Mouse (Mus musculus): ENCODE results near the gene Fam163a. TPM values are rescaled to one million over a fixed set of nuclear protein-coding genes. Genes with fewer than 3 reads are reported as not detected.
"Not testable (repeated sequence)": the region's sequence is repeated elsewhere in the genome, so short reads cannot be mapped to it uniquely, and the experiment has no call there.

Gene Fam163a
- total RNA-seq, 2 experiments from 2014 or later, result not detected

DNA sequence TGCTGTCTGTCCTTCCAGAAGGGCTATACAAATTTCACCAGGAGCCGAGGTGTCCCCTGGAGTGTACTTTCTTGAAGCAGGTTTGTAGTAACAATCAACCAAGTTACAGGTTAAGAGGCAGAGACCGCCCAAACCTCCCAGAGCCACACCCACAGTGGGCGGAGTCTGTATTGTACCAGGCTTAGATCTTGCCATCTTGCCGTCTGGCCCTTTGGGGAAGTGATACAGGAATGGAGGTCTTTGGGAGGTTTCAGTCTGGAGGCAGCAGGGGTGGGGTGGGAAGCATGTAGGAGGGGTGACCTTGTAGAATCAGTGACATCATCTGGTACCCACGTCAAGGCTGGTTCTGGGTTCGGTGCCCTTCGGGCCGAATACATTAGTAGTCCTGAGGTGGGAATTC is 115.3 kb downstream of the Fam163a start:
- ATAC-seq (replicated peaks; ENCODE audit: poor library complexity, severe bottlenecking), result peak; percentile 89

DNA sequence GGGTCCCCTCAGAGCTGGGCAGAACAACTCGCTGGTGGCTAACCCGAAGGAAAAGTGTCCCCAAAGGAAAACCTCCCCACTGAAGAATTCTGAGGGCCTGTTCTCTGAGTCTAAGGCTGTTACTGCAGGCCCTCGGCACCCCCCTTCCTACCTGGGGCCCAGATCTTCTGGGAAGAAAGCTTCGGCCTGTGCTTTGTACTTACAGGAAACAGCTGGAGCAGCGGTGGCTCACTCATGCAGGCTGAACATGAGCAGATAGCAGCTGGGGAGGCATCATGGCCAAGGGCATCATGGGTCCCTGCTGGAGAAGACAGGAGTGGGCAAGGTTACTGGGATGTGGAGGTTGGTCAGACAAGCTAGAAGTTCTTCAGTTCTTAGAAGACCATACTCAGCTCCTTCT is 117.2 kb downstream of the Fam163a start:
- no peak for ATAC-seq (replicated peaks; ENCODE audit: poor library complexity, severe bottlenecking)

DNA sequence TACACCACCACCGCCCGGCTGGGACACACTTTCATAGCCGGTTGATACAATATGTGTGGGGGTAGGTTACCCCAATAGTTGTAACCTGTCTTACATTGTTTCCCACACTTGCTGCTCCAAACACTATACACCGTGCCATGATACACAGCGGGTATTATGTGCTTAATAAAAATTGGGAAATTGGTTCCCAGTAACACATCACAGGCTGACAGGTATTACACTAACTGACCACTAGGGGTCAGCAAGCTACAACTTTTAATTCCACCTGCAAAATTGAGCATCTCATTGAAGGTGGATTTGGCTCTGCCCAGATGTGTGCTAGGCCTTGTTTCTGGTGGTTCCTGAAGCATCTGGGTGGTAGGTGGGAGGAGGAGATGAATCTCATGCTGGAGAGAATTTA is 119.1 kb downstream of the Fam163a start:
- peak; percentile 69 for ATAC-seq (replicated peaks; ENCODE audit: poor library complexity, severe bottlenecking)

DNA sequence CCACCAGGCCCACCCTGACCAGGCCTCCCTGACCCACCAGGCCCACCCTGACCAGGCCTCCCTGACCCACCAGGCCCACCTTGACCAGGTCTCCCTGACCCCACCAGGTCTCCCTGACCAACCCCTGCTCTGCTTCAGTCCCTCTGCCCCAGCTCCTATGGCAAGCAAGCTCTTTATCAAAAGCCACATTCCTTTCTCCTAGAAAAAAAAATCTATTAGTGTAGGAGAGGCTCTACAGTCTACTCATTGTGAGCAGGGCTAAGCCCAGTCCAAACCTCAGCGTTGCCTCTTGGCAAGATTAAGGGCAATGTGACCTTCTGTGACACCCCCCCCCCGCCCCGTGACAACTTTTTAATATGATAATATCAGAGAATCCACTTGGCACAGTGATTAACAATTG is 120.2 kb downstream of the Fam163a start:
- no peak for ATAC-seq (replicated peaks; ENCODE audit: poor library complexity, severe bottlenecking)

DNA sequence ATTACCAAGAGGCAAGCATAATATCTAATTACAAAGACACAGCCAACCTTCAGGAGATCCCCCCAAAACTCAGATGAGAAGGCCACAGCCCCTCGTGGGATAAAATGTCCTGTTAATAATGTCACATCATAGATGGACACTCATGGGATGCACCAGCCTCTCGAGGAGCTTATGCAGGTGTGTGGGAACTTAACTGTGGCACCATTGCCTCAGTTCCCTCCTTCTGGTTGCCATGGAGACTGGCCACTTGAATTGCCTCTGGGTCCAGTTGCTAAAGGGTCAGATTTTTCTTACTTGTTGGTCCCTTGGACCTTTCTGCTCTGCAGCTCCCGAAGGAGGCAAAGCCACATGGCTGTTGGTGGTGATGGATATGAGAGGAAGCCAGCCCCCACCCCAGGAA is 127.2 kb downstream of the Fam163a start:
- ATAC-seq (replicated peaks; ENCODE audit: poor library complexity, severe bottlenecking), result no peak

DNA sequence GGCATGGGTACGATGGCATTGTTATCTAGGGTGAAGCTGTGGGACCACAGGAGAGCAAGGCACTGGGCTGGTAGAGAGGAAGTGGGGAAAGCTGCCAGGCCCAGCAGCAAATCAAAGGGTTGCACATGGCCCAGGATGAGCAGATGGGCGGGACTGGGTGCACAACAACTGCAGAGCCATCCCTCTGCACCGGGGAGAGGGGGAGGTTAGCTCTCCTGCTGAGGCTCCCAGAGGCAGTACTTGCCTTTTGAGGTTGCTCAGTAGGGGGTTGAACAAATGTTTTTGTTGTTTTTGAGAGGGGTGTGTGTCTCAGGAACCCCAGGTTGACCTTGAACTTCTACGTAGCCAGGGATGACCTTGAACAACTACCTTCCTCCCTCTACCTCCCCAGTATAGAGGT is 128.4 kb downstream of the Fam163a start:
- ATAC-seq (replicated peaks; ENCODE audit: poor library complexity, severe bottlenecking), result peak; percentile 72

DNA sequence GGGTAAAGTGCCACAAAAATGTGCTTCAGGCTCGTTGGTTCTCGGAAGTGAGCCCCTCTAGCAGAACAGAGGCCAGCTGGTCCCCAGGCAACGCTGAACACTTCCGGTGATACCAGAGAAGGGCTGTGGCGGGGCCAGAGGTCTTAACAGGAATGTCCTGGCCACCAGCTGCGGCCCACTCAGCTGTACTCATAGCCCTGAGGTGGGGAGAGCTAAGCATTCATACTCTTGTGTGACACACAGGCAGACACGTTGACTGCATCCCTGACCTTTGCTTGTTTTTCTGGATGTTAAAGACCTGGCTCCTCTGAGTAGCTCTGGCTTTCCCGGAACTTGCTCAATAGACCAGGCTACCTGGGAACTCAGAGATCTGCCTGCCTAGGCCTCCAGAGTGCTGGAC is 130.3 kb downstream of the Fam163a start:
- ATAC-seq (replicated peaks; ENCODE audit: poor library complexity, severe bottlenecking), result no peak

DNA sequence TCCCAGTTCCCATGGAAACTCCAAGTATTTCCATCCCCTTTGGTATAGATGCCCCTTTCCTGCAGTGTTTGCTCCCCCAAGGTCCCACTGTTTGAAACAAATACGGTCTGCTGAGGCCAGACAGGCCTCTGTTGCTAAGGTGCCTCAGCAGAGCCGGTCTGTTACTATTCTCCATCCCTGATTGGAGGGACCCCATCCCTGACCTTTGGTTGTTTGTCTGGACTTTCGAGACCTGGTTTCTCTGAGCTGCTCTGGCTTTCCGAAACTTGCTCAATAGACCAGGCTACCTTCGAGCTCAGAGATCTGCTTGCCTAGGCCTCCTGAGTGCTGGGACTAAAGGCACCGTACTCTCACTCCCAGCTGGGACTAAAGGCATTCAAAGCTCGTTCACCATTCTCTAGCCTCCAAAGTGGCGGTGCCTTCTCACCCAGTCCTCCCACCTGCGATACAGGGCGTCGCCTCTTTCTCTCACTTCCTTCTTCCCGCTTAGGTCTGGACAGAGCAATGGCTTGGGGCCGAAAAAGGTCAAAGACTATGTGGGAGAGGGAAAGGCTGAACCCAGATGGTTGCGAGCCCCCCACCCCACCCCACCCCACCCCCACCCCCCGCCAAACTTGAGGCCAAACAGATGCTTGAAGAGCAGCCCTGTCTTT is 131.5 kb downstream of the Fam163a start:
- peak; percentile 55 for ATAC-seq (replicated peaks; ENCODE audit: poor library complexity, severe bottlenecking)

DNA sequence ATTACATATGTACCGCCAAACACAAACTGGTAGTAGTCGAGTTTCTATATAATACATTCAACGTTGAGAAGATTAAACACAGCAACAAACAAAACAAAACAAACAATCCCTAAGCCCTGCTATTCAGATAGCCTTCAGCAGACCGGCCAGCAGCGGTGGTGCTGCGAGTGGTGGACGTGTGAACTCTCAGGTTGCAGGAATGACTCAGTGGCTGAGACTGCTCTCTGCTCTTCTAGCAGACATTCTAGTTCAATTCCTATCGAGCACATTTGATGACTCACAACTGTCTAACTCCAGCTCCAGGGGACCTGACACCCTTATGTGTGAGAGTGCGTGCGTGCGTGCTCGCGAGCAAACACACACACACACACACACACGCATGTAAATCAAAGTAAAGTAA is 134.7 kb downstream of the Fam163a start:
- ATAC-seq (replicated peaks; ENCODE audit: poor library complexity, severe bottlenecking), result no peak

DNA sequence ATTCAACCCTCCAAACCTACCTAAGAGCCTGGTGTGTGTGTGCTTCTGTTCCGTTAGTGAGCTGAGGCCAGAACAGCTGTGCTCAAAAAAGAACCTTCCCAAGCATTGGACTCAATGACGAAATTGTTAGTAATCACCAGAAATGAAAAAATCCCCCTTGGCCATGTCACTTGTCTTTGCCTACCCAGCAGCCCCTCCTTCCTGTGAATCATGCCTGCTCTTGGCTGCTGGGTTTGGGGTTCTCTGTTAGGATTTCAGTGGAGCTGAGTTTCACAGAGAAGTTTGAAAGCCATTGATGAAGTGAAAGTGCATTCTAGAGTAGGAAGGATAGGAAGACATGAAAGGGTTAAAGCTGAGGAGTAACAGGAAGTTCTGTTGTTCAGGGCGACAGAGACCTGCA is 138.7 kb downstream of the Fam163a start:
- ATAC-seq (replicated peaks; ENCODE audit: poor library complexity, severe bottlenecking), result peak; percentile 91

DNA sequence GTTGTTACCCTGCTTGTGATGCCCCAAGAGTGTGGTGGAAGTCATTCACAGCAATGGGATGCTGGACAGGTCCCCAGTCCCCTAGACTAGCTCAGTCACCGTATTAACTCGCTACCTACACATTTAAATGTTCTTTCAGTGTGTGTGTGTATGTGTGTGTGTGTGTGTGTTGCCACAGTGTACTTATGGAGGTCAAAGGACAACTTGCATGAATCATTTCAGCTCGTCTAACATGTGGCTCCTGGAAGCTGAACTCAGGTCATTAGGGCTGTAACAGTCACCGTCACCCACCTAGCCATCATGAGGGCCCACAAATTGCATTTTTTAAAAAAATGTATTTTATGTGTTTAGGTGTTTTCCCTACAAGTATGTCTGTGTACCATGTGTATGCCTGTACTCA is 142.6 kb downstream of the Fam163a start:
- no peak for ATAC-seq (replicated peaks; ENCODE audit: poor library complexity, severe bottlenecking)

DNA sequence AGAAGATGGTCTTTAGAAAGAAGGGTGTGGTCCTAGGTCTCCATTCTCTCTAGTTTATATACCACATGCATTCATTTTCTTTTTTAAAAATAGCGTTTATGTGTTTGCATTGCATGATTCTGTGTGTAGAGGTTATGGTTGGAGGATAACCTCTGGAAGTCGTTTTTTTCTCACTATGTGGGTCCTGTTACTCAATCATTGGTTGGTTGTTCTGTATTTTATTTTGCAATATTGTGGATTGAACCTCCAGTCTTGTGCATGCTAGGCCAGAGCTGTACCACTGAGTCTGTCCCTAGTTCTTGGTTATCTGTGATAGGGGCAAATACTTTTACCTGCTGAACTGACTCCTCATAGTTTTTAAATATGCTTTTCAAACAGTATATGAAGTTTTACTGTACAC is 146.6 kb downstream of the Fam163a start:
- ATAC-seq (replicated peaks; ENCODE audit: poor library complexity, severe bottlenecking), result peak; percentile 94

DNA sequence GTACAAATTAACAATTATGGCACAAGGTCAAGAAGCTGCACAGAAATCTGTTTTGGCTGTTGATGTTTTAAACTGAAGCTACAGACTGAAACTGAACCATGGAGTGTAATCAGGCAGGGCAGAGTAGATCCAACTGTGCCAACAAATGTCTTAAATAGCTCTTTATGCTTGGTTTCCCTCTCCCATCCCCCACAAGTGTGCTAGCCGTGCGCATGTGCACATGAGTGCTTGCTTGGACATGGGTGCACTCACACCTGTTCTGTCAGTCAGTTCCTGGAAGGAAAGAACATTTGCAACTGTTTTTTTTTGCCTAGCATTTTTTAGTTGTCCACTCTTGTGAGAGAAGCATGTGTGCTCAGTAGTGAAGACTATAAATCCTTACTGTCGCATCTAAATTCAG is 158.1 kb downstream of the Fam163a start:
- ATAC-seq (replicated peaks; ENCODE audit: poor library complexity, severe bottlenecking), result no peak

DNA sequence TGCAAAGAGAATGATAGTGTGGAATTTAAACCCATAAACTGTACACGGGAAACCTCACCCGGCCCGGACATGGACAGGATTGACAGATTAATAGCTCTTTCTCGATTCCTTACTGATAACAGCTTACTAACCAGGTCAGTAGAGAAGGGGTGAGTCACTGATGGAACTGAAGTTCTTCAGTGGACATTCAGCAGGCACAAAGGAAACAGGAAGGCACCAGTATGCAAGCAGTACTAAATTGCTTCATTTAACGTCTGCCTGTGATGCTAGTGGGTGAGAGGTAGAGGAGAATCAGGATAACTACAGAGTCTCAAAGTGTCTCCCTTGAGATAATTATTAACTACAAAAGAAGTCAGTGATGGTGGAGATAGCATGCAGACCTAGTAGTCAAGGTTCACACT is 160.6 kb downstream of the Fam163a start:
- 0 out of 2 replicates have a peak, but pooled peaks have one; percentile 10 for ATAC-seq (replicated peaks; ENCODE audit: poor library complexity, severe bottlenecking)

DNA sequence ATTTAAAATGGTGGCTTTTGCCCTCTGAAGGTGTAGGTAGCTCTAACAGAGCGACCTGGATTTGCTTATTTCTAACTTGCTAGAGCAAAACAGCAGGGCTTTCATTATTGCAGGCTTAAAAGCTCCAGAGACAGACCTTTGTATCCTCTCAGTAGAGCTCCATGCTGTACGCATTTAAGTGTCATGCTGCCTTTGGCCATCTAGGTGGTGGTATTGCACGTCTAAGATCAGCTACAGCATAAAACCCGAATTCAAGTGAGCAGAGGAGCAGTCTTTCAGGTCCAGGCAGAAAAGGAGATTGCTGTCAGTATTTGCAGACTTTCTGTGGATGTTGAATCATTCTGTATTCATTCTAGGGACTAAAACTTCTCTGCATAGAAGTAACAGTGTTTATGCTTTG is 161.8 kb downstream of the Fam163a start:
- ATAC-seq (replicated peaks; ENCODE audit: poor library complexity, severe bottlenecking), result peak; percentile 57

DNA sequence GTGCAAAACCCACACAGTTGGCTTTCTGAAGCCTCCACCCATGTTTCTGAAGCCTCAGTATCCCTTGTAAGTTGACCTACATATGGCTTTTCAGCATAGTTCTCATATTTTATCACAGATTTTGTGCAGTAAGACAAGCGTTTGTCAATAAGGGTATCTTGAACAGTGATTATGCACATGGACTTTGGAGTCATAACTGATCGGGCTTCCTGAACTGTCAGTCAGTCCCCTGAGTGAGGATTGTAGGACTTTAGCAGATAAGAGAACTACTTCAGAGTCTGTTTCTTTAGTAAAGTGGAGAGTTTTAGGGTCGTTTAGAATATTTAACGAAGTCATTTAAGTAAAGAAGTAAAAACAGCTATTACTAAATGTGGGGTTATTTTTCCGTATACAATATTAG is 162.3 kb downstream of the Fam163a start:
- ATAC-seq (replicated peaks; ENCODE audit: poor library complexity, severe bottlenecking), result no peak

DNA sequence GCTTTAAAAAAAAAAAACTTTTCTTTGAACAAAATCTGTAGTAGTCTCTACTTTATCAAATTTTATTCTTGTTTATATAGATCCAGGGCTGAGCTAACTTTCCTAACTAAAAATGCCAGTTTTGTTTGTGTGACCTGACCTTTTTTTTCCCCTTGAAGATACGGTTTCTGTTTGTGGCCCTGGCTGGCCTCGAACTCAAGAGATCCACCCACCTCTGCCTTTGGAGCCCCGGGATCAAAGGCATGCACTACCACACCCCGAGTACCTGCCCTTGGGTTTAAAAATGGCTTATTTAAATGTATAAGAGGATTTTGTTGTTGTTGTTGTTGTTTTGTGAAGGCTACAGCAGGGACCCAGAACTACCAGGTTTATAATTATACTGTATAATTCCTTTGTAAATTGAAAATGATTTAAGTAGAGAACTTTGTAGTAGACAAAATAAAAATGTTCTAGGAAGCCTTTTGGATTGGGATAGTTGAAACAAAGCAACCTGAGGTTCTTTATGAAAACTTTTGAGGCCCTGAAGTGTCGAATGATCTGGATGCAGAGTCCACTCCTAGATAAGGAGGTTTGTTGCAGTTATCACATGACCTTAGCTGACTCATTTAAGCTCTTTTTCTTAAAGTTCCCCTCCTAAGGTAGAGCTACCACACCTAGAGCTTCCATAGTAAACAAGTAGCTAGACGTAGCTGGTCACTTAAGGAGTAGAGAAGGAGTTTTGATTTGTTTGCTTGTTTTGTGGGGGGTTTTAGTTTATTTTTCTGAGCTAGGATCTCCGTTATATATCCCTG is 163.2 kb downstream of the Fam163a start:
- ATAC-seq (replicated peaks; ENCODE audit: poor library complexity, severe bottlenecking), result no peak

DNA sequence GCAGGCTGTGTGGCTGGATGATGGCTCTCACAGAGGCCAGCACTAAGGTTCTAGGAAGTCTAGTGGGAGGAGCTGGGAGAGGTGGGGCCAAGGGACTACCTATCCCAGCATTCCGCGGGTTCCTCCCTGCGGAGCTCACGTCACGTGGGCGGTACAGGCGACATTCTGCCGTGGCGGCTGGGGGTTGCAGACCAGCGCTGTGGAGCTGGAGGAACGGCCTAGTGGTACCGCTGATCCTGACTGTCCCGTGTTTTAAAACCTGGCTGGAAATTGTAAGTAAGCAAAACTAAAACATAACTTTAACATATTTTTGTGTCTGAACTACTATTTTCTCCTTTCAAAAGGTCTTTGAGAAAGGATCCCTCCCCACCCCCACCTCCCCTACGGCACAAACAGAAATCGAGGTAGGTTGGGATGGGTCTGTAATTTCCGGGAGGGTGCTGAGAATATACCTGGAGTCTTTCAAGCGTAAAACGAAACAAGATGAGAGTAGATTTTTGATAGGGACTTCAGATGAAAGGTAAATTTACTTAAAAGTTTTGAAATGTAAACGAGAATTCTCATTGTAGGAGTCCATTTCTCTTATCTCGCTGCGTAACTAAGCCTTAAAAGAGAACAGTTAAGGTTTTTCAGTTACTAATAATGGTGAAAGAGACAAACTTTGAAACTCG is 164.0 kb downstream of the Fam163a start:
- peak; percentile 60 for ATAC-seq (replicated peaks; ENCODE audit: poor library complexity, severe bottlenecking)

DNA sequence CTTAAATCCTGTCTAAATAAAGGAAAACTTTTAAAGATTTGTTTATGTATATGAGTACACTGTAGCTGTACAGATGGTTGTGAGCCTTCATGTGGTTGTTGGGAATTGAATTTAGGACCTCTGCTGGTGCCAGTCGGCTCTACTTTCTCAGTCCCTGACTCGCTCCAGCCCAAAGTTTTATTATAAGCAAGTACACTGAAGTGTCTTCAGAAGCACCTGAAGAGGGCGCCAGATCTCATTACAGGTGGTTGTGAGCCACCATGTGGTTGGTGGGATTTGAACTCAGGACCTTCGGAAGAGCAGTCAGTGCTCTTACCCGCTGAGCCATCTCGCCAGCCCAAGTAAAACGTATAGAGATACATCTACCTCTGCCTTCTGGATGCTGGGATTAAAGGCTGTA is 164.8 kb downstream of the Fam163a start:
- ATAC-seq (replicated peaks; ENCODE audit: poor library complexity, severe bottlenecking), result not testable (repeated sequence)

DNA sequence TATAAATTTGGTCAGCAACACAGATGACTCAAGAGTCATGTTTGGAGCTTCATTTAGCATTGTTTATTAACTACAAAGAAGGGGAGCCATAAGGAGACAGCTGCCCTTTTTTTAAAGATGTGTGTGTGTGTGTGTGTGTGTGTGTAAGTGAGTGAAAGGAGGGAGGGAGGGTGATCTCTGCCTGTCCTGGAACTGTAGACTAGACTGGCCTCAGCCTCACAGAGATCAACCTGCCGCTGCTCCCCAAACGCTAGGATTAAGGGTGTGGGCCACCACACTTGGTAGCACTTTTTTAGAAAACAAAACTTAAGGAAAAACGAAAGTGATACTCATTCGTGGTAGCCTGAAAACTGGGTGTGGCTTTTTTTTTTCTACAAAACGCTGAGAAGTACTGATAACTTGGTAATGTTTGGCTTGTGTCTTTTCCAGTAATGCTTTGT is 167.7 kb downstream of the Fam163a start:
- ATAC-seq (replicated peaks; ENCODE audit: poor library complexity, severe bottlenecking), result no peak

DNA sequence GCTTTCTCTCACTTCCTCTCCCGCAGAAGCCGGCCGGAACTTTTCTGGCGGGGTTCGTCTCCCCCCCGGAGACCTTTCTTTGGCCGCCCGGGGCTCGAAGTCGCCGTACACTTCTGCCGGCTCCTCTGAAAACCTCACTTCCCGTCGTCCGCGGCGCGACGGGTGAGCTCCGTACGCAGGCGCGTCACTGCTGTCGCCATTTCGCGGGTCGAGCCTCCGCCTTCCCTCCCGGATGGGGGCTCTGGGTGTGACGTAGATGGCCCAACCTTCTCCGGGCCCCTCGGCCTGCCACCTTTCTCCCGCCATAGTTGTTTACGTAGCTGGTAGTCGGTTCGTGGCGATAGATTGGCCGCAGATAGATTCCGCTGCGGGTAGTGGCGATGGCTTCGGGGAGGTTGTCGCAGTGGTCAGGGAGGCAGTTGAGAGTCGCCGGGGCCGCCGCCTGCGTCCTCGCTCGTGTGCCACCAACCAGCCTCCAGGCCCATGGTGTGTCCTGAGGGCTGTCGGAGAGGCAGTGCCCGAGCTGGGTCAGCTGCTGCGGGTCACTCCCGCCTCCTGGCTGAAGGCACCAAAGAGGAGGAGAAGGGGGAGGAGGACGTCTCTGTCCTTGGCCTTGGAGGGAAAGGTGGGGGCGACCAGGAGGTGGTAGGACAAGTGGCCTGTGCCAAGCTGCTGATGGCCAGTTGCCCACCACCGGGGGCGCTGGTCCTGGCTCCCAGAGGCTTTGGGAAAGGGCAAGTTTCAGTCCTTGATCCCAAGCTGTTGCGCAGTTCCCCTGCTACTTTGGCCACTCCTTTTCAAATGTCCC is 168.7 kb downstream of the Fam163a start, which contains the start of gene Tor1aip1:
Tor1aip1 (minus strand) TSS at position 551 of the 808 bp plus-strand sequence.
- ATAC-seq (replicated peaks; ENCODE audit: poor library complexity, severe bottlenecking), result peak; percentile 70

All from granulocyte monocyte progenitor cell, adult 5-6 weeks (primary cell).